Mouse (Mus musculus) limb, embryonic 10.5 days (tissue): ENCODE results near the gene Rrp1. TPM values are rescaled to one million over a fixed set of nuclear protein-coding genes. Genes with fewer than 3 reads are reported as not detected.
"Not testable (repeated sequence)": the region's sequence is repeated elsewhere in the genome, so short reads cannot be mapped to it uniquely, and the experiment has no call there.

ENCODE experiments used
- DNase-seq: peaks from one replicate; pipeline ENCODE4 v3.0.0-alpha.2; 2017; ENCODE audit warnings: low spot score
- H3K27ac ChIP-seq: fragments of 300-500 bp; sonication (generic); 2 replicates; pipeline ENCODE4 v1.5.1; 2016; ENCODE audit warnings: mild to moderate bottlenecking
- H3K27me3 ChIP-seq: fragments of 300-500 bp; sonication (generic); 2 replicates; pipeline ENCODE4 v1.6.1; 2016; ENCODE audit warnings: low read depth, mild to moderate bottlenecking; ENCODE audit not compliant: poor library complexity, severe bottlenecking
- H3K36me3 ChIP-seq: fragments of 300-500 bp; sonication (generic); 2 replicates; pipeline ENCODE4 v1.6.1; 2016; ENCODE audit warnings: mild to moderate bottlenecking, moderate library complexity
- H3K4me1 ChIP-seq: fragments of 300-500 bp; sonication (generic); 2 replicates; pipeline ENCODE4 v1.6.1; 2016
- H3K4me3 ChIP-seq: fragments of 300-500 bp; sonication (generic); 2 replicates; pipeline ENCODE4 v1.5.1; 2016; ENCODE audit warnings: mild to moderate bottlenecking, moderate library complexity
- H3K9me3 ChIP-seq: fragments of 300-500 bp; sonication (generic); replicated peaks from 2 replicates; pipeline ENCODE4 v1.6.1; 2016; ENCODE audit warnings: mild to moderate bottlenecking
- WGBS: fragments of 180-500 bp; shearing (Covaris S2); methylation state at CpG from one replicate; pipeline ENCODE4 v1.1.7; 2016; 5-methylcytosine and 5-hydroxymethylcytosine counted together
- polyA plus RNA-seq: library from polyadenylated mRNA; unstranded; fragments of >200 nt; fragmentation: Nextera tagmentation; extraction: Ambion mirVana; gene quantifications from 2 replicates; pipeline ENCODE4 v1.2.1, GENCODE M21; 2016

The Rrp1 gene
- polyA plus RNA-seq, 1 experiment from 2014 or later = 355 TPM

DNA sequence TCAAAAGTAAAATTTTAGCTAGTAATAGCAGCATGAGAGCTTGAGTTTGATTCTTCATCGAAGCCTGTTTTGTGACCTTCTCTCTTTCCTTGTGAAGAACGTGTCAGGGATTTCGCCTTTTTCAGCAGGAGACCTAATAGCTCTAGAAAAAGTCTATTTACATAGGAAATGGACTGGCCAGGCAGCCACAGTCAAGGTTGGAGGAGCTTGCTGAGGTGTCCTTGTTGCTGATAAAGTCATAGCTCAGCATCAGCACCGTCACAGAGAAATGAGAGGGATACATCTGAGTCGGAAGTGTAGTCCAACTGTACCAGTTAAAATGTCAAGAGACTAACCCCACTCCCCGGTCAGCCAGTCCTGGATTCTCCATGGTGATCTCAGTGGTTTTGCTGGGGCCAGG, 47.3 kb downstream of the Rrp1 start:
- Histone ChIP-seq H3K4me1 (peaks cover 14% of the 10 kb centered on the region), H3K4me3 (no peak overlapping the region)

DNA sequence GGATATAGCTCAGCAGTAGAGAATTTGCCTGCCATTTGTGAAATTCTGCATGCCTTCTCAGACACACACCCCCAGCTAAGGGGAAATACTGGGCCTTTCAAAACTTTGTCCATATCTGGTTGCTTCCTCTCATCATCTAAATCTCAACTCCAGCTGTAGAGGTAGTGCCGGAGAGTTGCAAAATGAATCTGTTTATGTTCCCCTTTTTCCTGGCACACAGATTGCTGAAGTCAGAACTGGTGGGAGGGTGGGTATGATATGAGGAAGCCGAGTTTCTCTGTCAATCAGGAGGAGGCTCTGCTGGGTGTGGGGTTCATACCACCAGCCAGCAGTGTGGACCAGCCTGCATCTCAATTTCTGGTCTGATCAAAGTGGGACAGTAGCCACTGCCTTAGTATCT, 48.7 kb downstream of the Rrp1 start:
- Histone ChIP-seq H3K27ac (no peak overlapping the region), H3K27me3 (no peaks in the 10 kb centered on the region)

More for the DNA sequence above, 47.3 kb downstream of the Rrp1 start:
- Histone ChIP-seq H3K9me3 (no peaks in the 10 kb centered on the region), H3K36me3 (no peaks in the 10 kb centered on the region), H3K27ac (no peak overlapping the region), H3K27me3 (no peaks in the 10 kb centered on the region)
- DNase-seq = no peak
- 74% methylated on average over 6 of the region's 6 CpGs for WGBS

DNA sequence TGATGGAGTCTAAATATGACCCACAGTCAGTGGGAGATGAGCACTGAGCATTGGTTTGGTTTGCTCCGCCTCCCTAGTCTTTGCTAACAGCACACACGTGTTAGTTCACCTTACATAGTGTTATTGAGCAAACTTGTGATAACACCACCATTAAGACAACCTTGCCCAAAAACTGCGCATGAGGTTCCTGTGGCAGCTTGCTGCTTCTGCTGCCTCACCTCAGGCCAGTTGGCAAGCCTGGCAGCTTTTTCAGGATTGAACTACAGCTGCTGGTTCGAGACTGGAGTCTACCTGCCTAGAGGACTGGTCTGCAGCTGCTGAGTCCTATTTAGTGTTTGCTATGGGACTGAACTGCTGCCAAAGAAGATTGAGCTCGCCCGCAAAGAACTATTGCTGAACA, 49.5 kb downstream of the Rrp1 start:
- Histone ChIP-seq H3K4me3 (no peak overlapping the region), H3K4me1 (peaks cover 10% of the 10 kb centered on the region), H3K27ac (no peak overlapping the region), H3K9me3 (no peaks in the 10 kb centered on the region), H3K36me3 (no peaks in the 10 kb centered on the region), H3K27me3 (no peaks in the 10 kb centered on the region)
- 92% methylated on average over 6 of the region's 6 CpGs for WGBS
- no peak for DNase-seq

More for the DNA sequence above, 48.7 kb downstream of the Rrp1 start:
- no peak overlapping the region for H3K4me3 ChIP-seq
- H3K36me3 ChIP-seq = no peaks in the 10 kb centered on the region
- peaks cover 14% of the 10 kb centered on the region for H3K4me1 ChIP-seq
- H3K9me3 ChIP-seq = no peaks in the 10 kb centered on the region
- WGBS = 90% methylated on average over 2 of the region's 2 CpGs
- no peak for DNase-seq

DNA sequence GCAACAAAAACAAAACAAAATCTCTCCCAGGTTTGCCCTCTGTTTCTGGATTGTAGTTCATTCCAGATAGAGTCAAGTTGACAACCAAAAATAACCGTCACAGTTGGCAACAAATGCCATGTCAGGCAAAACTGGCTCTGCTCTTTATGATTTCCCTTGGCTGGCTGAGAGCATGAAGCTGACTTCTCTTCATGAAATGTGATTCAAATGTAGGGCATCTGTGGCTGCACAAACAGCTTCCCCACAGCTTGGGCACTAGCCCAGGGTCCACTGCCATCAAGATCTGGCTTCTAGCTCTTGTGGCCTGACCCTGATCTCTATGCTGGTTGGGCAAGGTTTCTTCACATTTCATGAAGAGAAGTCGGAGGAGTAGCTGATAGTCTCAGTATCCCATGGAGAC, 50.9 kb downstream of the Rrp1 start:
- Histone ChIP-seq H3K27me3 (no peaks in the 10 kb centered on the region), H3K36me3 (no peaks in the 10 kb centered on the region), H3K4me1 (peaks cover 6% of the 10 kb centered on the region), H3K9me3 (no peaks in the 10 kb centered on the region), H3K27ac (no peak overlapping the region), H3K4me3 (no peak overlapping the region)
- 81% methylated on average over 2 of the region's 2 CpGs for WGBS
- no peak for DNase-seq

GRCm38 (mm10) chr10:78360290-78360711, 52.5 kb downstream of the Rrp1 start:
- peaks cover 14% of the 10 kb centered on the region for H3K4me1 ChIP-seq
- H3K27ac ChIP-seq = no peak overlapping the region
- H3K27me3 ChIP-seq = no peaks in the 10 kb centered on the region
- H3K36me3 ChIP-seq = no peaks in the 10 kb centered on the region
- DNase-seq = no peak
- no peaks in the 10 kb centered on the region for H3K9me3 ChIP-seq
- H3K4me3 ChIP-seq = no peak overlapping the region
- WGBS = 69% methylated on average over 3 of the region's 3 CpGs

DNA sequence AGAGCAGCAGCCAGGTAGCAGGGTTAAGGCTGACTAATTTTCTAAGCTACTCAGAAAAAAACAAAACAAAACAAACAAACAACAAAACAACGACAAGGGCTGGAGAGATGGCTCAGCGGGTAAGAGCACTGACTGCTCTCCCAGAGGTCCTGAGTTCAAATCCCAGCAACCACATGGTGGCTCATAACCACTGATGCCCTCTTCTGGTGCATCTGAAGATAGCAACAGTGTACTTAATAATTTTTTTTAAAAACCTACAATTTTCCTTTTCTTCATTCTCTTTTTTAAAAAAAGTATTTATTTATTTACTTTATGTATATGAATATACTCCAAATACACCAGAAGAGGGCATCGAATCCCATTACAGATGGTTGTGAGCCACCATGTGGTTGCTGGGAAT, 53.8 kb downstream of the Rrp1 start:
- not testable (repeated sequence) for H3K27ac ChIP-seq, H3K4me3 ChIP-seq, H3K27me3 ChIP-seq, DNase-seq, H3K36me3 ChIP-seq, H3K9me3 ChIP-seq
- peaks cover 15% of the 10 kb centered on the region for H3K4me1 ChIP-seq
- over 99% methylated on average over 3 of the region's 3 CpGs for WGBS

DNA sequence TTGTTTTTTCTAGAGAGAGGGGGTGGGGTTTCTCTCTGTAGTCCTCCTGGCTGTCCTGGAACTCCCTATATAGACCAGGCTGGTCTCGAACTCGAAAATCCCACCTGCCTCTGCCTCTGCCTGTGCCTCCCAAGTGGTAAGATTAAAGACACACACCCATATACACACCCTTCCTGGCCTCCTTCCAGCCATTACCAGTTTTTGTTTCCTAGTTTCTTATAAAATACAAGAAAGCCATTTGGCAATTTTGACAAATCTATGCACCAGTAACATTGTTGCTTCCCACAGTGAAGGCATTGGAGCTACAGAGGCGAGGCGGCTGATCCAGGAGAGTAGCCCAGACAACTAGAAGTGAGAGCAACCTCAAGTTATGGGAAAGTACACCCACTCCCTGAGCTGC, 54.6 kb downstream of the Rrp1 start:
- no peak for DNase-seq
- Histone ChIP-seq H3K4me1 (peaks cover 18% of the 10 kb centered on the region), H3K27me3 (no peaks in the 10 kb centered on the region), H3K36me3 (no peaks in the 10 kb centered on the region), H3K27ac (no peak overlapping the region), H3K9me3 (no peaks in the 10 kb centered on the region), H3K4me3 (no peak overlapping the region)
- 92% methylated on average over 4 of the region's 4 CpGs for WGBS

GRCm38 (mm10) chr10:78357742-78358141, 55.1 kb downstream of the Rrp1 start:
- peaks cover 24% of the 10 kb centered on the region for H3K4me1 ChIP-seq
- H3K4me3 ChIP-seq = no peak overlapping the region
- H3K27me3 ChIP-seq = no peaks in the 10 kb centered on the region
- no peak for DNase-seq
- H3K9me3 ChIP-seq = no peaks in the 10 kb centered on the region
- WGBS = 93% methylated on average over 5 of the region's 5 CpGs
- H3K36me3 ChIP-seq = no peaks in the 10 kb centered on the region
- H3K27ac ChIP-seq = no peak overlapping the region

GRCm38 (mm10) chr10:78355931-78356593, 56.8 kb downstream of the Rrp1 start:
- Histone ChIP-seq H3K36me3 (no peaks in the 10 kb centered on the region), H3K4me3 (no peak overlapping the region), H3K27ac (no peak overlapping the region), H3K9me3 (no peaks in the 10 kb centered on the region), H3K4me1 (peaks cover 37% of the 10 kb centered on the region), H3K27me3 (no peaks in the 10 kb centered on the region)
- no peak for DNase-seq
- 52% methylated on average over 1 of the region's 1 CpGs for WGBS

DNA sequence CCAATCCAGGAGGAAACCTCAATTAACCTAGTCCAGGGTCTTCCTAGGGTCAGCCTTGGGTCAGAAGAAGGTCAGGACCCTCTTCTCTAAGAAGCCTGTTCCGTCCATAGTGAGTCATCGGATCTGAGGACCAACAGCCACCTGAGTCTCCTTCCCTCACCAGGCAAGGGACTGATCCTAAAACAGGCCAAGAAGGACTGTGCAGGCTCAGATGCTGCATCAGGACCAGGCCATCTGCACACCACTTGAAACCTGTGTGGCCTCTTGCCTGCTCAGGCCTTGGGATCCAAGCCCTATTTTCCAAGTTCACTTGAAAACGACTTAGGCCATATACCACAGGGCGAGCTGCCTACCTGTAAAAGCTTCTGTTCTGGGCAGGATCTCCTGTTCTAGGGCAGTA, 59.6 kb downstream of the Rrp1 start:
- no peaks in the 10 kb centered on the region for H3K27me3 ChIP-seq
- no peaks in the 10 kb centered on the region for H3K9me3 ChIP-seq
- peaks cover 49% of the 10 kb centered on the region for H3K4me1 ChIP-seq
- DNase-seq = no peak
- no peaks in the 10 kb centered on the region for H3K36me3 ChIP-seq
- H3K27ac ChIP-seq = no peak overlapping the region
- no peak overlapping the region for H3K4me3 ChIP-seq
- WGBS = 30% methylated on average over 4 of the region's 4 CpGs

- no peak for DNase-seq
- peak overlapping the region; percentile 94 for H3K27ac ChIP-seq
- peak overlapping the region; percentile 93 for H3K4me3 ChIP-seq
- H3K27me3 ChIP-seq = no peaks in the 10 kb centered on the region
- H3K9me3 ChIP-seq = no peaks in the 10 kb centered on the region
- WGBS = 23% methylated on average over 8 of the region's 8 CpGs
- H3K36me3 ChIP-seq = no peaks in the 10 kb centered on the region
- H3K4me1 ChIP-seq = peaks cover 49% of the 10 kb centered on the region
These were observed 60.2 kb downstream of the Rrp1 start for GRCm38 (mm10) chr10:78352666-78353030.

DNA sequence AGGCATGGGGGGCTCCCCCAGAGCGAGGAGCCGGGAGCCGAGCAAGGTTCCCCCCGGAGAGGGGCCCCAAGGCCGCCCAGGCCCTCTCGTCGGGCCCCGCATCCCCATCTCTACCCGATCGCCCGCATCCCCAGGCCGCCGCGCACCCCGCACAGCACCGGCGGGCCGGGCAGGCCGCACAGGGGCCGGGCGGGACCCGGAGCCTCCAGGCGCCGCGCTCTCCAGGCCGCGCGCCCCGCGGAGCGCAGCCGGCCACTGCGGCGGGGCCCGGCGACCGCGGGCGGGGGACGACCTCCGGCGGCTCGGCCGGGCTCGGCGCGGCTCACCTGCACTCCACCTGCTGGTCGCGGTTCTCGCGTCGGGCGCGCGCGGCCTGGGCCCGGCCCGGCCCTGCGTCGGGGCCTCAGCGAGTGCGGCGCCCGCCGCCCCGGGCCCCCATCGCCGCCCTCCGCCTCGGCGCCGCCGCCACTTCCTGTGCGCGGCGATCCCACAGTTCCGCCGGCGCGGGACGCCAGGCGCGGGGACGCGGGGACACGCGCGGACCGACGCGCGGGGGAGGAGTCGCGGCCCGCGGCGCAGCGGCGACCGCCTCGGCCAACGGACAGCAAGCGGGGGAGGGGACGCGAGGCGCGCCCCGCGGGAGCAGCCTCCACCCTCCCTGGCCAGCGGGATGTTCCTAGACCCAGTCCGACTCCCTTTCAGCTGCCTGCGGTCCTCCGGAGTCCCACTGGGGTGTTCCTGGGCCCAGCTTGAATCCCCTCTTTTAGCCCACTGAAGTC, 60.8 kb downstream of the Rrp1 start, which contains the start of gene Agpat3:
Gene Agpat3, minus strand, starts transcription at position 603 of the 779 bp plus-strand sequence.
- H3K4me1 ChIP-seq = peaks cover 49% of the 10 kb centered on the region
- 1% methylated on average over 109 of the region's 113 CpGs for WGBS
- peak within 1 kb of the TSS; percentile 94 for H3K27ac ChIP-seq
- peak; percentile 77 for DNase-seq
- no peaks in the 10 kb centered on the region for H3K27me3 ChIP-seq
- no peaks in the 10 kb centered on the region for H3K36me3 ChIP-seq
- no peaks in the 10 kb centered on the region for H3K9me3 ChIP-seq
- H3K4me3 ChIP-seq = peak within 1 kb of the TSS; percentile 93

- H3K27me3 ChIP-seq = no peaks in the 10 kb centered on the region
- H3K4me1 ChIP-seq = peaks cover 46% of the 10 kb centered on the region
- no peak for DNase-seq
- 4% methylated on average over 13 of the region's 13 CpGs for WGBS
- H3K9me3 ChIP-seq = no peaks in the 10 kb centered on the region
- no peaks in the 10 kb centered on the region for H3K36me3 ChIP-seq
- H3K4me3 ChIP-seq = peak overlapping the region; percentile 93
- H3K27ac ChIP-seq = peak overlapping the region; percentile 94
These were observed 61.3 kb downstream of the Rrp1 start for GRCm38 (mm10) chr10:78351564-78351886.
